Mouse (Mus musculus): Measurements from ENCODE around the gene Duox1.

DNA sequence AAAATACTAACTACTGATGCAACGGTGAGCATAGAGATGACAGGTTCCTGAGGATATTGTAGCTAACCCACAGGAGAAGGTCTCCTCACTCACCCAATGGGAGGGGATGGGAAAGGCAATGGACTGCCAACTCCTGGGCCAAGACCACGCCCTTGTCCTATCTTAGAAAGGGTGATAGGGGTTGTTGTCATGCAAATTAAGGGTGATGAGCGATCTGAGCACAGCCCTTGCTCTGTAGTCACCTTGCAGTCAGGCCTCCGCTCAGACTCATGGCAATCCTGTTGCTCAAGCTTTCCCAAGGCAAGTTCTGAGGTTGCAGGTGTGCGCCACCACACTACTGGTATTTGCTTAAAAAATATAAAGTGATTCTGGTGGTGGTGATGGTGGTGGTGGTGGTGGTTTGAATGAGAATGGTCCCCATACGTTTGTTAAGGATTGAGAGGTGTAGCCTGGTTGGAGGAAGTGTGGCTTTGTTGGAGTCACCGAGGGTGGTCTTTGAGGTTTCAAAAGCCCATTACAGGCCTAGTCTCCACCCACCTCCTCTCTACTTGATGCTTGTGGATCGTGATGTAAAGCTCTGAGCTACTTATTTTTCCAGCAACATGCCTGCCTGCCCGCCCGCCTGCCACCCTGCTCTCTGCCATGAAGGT, 54.8 kb downstream of the Duox1 start:
- TF ChIP-seq POLR2A (IDR thresholded peaks at IDR 0.05; ENCODE audit: borderline replicate concordance, control insufficient read depth, low read depth, low read length) (no peak), CTCF (IDR thresholded peaks at IDR 0.05; ENCODE audit: control insufficient read depth, insufficient read depth, low read length) (no peak)

Data from bone marrow, adult 2 months (tissue).